Mouse (Mus musculus) liver, embryonic 12.5 days (tissue): ENCODE measurements around the gene Sptb. TPM values are rescaled to one million over a fixed set of nuclear protein-coding genes. Genes with fewer than 3 reads are reported as not detected.
A peak's percentile ranks its signal among the peaks of the same experiment; 100 is the strongest.

Experiments used
- ATAC-seq: fragments of 200-750 bp; cut with Nextera tagmentation; 2 replicates; pipeline ENCODE4 v1.8.0; 2017; ENCODE audit warnings: moderate number of reproducible peaks, mild to moderate bottlenecking, moderate library complexity
- H3K27ac ChIP-seq: fragments of 300-500 bp; sonication (generic); 2 replicates; pipeline ENCODE4 v1.5.1; 2016; ENCODE audit warnings: mild to moderate bottlenecking
- H3K27me3 ChIP-seq: fragments of 300-500 bp; sonication (generic); replicated peaks from 2 replicates; pipeline ENCODE4 v1.6.1; 2016; ENCODE audit warnings: mild to moderate bottlenecking, moderate library complexity
- H3K36me3 ChIP-seq: fragments of 300-500 bp; sonication (generic); 2 replicates; pipeline ENCODE4 v1.6.1; 2016; ENCODE audit warnings: mild to moderate bottlenecking, moderate library complexity
- H3K4me1 ChIP-seq: fragments of 300-500 bp; sonication (generic); 2 replicates; pipeline ENCODE4 v1.6.1; 2016
- H3K4me2 ChIP-seq: fragments of 300-500 bp; sonication (generic); 2 replicates; pipeline ENCODE4 v1.6.1; 2016; ENCODE audit warnings: mild to moderate bottlenecking, moderate library complexity
- H3K4me3 ChIP-seq: fragments of 300-500 bp; sonication (generic); 2 replicates; pipeline ENCODE4 v1.5.1; 2016; ENCODE audit warnings: mild to moderate bottlenecking, moderate library complexity
- H3K9ac ChIP-seq: fragments of 300-500 bp; sonication (generic); 2 replicates; pipeline ENCODE4 v1.6.1; 2016; ENCODE audit warnings: mild to moderate bottlenecking, moderate library complexity
- H3K9me3 ChIP-seq: fragments of 300-500 bp; sonication (generic); replicated peaks from 2 replicates; pipeline ENCODE4 v1.6.1; 2016; ENCODE audit warnings: mild to moderate bottlenecking, moderate library complexity
- WGBS: fragments of 180-500 bp; shearing (Covaris S2); methylation state at CpG from one replicate; pipeline ENCODE4 v1.1.7; 2016; ENCODE audit not compliant: insufficient replicate concordance; 5-methylcytosine and 5-hydroxymethylcytosine counted together
- polyA plus RNA-seq: library from polyadenylated mRNA; unstranded; fragments of >200 nt; fragmentation: Nextera tagmentation; extraction: Ambion mirVana; gene quantifications from 2 replicates; pipeline ENCODE4 v1.2.1, GENCODE M21; 2016

The Sptb gene
- polyA plus RNA-seq, 1 experiment from 2014 or later, result 83.5 TPM

DNA sequence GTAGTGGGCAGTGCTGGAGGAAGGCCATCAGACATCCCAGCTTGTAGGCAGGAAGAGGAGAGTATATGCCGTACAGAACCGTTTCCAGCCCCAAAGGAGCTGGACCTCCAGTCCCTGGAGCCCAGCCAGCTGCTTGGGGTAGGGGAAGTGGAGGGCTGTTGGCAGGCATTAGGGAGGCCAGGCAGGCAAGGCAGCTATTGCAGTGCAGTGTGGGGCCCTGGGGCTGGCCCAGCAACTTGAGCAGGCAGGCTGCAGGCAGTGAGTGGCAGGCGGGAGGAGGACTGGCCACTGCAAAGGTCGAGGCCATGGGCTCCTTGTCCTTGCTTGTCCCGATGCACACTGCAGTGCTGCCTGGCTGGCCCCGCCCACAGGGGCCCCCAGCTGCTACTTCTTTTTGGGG lies 127.5 kb downstream of the Sptb start:
- H3K27ac ChIP-seq, result no peak overlapping the region
- H3K9ac ChIP-seq, result no peak overlapping the region
- no peak overlapping the region for H3K4me3 ChIP-seq
- H3K27me3 ChIP-seq, result peaks cover 39% of the 10 kb centered on the region
- no peak overlapping the region for H3K4me2 ChIP-seq
- WGBS, result 33% methylated on average over 6 of the region's 6 CpGs
- peaks cover 7% of the 10 kb centered on the region for H3K36me3 ChIP-seq
- ATAC-seq, result no peak
- no peaks in the 10 kb centered on the region for H3K9me3 ChIP-seq
- peaks cover 16% of the 10 kb centered on the region; the same call in 1 of the 2 replicates for H3K4me1 ChIP-seq

DNA sequence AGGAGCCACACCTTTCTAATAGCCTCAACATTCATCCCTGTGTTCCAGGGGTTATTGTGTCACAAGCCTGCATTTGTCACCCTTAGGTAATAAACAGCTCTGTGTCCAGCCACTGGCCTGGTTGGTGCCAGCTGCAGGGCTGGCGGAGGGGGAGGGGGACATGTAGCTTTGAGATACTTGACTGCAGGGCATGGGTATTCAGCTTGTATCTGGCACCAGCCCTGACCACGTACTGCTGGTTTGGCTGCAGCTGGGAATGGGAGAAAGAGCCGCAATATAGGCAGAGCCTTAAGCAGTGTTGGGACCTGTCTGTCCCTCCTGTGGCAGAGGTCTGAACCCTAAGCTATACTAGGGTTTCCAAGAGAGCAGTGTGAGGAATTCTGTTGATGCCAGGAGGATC lies 128.2 kb downstream of the Sptb start:
- Histone ChIP-seq H3K9me3 (no peaks in the 10 kb centered on the region), H3K27ac (no peak overlapping the region), H3K4me1 (peaks cover 20% of the 10 kb centered on the region; the same call in 1 of the 2 replicates), H3K4me2 (no peak overlapping the region), H3K27me3 (peaks cover 36% of the 10 kb centered on the region), H3K36me3 (peaks cover 14% of the 10 kb centered on the region), H3K9ac (no peak overlapping the region), H3K4me3 (no peak overlapping the region)
- no peak for ATAC-seq
- WGBS, result 68% methylated on average over 3 of the region's 3 CpGs

DNA sequence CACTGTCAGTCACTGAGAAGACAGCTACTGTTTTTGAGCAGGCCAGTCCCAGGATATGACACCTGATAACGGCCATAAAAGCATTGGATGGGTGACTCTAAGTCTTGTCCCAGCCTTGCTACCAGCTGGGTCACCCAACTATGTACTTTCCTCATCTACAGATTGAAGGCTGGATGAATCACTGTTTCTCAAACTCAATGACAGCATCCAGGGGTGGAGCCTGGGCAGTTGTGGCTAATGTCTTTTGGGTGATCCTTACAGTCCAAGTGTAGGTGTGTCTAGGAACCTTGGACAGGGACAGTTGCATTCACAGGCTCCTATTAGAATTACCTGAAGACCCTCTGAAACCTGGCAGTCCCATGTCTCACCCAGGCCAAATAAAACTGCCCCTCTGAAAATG lies 130.5 kb downstream of the Sptb start:
- Histone ChIP-seq H3K4me1 (peaks cover 36% of the 10 kb centered on the region), H3K27me3 (peaks cover 44% of the 10 kb centered on the region), H3K27ac (no peak overlapping the region), H3K4me3 (no peak overlapping the region), H3K36me3 (peaks cover 33% of the 10 kb centered on the region), H3K9me3 (no peaks in the 10 kb centered on the region), H3K9ac (no peak overlapping the region), H3K4me2 (no peak overlapping the region)
- no peak for ATAC-seq
- 66% methylated on average over 1 of the region's 1 CpGs for WGBS

DNA sequence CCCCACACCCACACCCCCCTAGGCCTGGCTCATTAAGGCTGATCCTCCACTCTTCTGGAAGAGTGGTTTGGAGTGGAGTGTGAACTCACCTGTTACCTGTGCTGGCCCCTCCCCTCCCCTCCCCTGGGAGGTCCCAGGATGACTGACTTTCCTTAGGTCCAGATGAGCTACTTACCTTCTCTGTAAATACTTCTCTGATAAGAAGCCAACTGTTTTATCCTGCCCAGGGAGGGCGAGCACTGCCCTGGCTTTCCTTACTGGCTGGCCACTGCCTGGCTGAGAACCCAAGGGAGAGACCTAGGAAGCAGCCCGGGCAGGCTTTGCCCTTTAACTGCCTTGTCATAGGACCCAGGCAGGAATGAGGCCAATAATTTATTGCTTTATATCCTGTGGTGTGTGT lies 131.9 kb downstream of the Sptb start:
- Histone ChIP-seq H3K27me3 (peaks cover 46% of the 10 kb centered on the region), H3K4me1 (peaks cover 36% of the 10 kb centered on the region), H3K9ac (no peak overlapping the region), H3K4me3 (no peak overlapping the region), H3K27ac (no peak overlapping the region), H3K36me3 (peaks cover 35% of the 10 kb centered on the region), H3K4me2 (no peak overlapping the region), H3K9me3 (no peaks in the 10 kb centered on the region)
- no peak for ATAC-seq
- 66% methylated on average over 2 of the region's 2 CpGs for WGBS

DNA sequence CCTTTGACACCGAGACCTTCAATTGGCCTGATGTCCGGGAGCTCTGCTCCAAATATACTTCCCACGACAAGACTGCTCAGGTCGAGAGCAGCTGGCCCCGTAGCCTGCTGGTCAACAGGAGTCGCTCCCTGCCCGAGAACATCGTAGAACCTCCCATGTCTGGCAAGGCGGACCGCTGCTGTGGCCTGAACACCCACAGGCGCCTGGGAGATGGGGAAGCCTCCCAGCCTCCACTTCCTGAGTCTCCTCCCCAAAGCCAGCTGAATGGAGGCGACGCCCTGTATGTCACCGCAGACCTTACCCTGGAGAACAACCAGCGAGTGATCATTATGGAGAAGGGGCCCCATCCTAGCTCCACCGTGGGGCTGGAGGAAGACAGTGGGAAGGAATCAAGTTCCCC lies 132.5 kb downstream of the Sptb start:
- Histone ChIP-seq H3K9me3 (no peaks in the 10 kb centered on the region), H3K4me1 (peaks cover 33% of the 10 kb centered on the region), H3K9ac (no peak overlapping the region), H3K36me3 (peaks cover 35% of the 10 kb centered on the region), H3K4me3 (no peak overlapping the region), H3K27me3 (peaks cover 40% of the 10 kb centered on the region), H3K27ac (no peak overlapping the region), H3K4me2 (no peak overlapping the region)
- WGBS, result 67% methylated on average over 16 of the region's 16 CpGs
- no peak for ATAC-seq

DNA sequence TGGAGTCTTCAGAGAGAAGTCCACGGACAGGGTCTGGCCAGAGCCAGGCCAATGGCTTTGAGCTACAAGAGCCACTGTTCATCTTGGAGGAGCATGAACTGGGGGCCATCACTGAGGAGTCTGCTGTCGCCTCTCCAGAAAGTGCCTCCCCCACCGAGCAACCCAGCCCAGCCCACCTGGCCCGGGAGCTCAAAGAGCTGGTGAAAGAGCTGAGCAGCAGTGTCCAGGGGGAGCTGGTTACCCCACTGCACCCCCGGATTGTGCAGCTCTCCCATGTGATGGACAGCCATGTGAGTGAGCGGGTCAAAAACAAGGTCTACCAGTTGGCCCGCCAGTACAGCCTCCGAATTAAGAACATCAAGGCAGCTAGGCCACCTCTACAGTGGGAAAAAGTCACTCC lies 133.5 kb downstream of the Sptb start:
- peaks cover 35% of the 10 kb centered on the region for H3K36me3 ChIP-seq
- 82% methylated on average over 8 of the region's 8 CpGs for WGBS
- H3K27ac ChIP-seq, result no peak overlapping the region
- no peaks in the 10 kb centered on the region for H3K9me3 ChIP-seq
- peaks cover 31% of the 10 kb centered on the region for H3K27me3 ChIP-seq
- no peak overlapping the region for H3K9ac ChIP-seq
- H3K4me3 ChIP-seq, result no peak overlapping the region
- peaks cover 30% of the 10 kb centered on the region for H3K4me1 ChIP-seq
- no peak for ATAC-seq
- no peak overlapping the region for H3K4me2 ChIP-seq

DNA sequence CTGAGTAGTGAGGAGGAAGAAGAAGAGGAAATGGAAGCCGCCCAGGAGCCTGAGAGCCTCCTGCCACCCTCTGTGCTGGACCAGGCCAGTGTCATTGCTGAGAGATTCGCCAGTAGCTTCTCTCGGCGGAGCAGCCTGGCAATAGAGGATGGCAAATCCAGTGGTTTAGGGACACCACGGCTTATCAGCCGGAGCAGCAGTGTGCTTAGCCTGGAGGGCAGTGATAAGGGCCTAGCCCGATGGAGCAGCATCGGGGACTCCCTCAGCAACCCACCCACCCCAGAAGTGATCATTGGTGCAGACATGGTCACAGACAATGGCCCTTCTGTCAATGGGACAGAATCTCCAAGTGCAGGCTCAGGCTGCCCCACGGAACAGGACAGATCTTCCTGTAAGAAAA lies 134.3 kb downstream of the Sptb start:
- Histone ChIP-seq H3K9ac (no peak overlapping the region), H3K4me1 (peaks cover 30% of the 10 kb centered on the region), H3K4me3 (no peak overlapping the region), H3K27me3 (peaks cover 31% of the 10 kb centered on the region), H3K4me2 (peak overlapping the region; percentile 32), H3K27ac (no peak overlapping the region), H3K9me3 (no peaks in the 10 kb centered on the region), H3K36me3 (peaks cover 35% of the 10 kb centered on the region)
- ATAC-seq, result peak; percentile 91
- 20% methylated on average over 9 of the region's 9 CpGs for WGBS

DNA sequence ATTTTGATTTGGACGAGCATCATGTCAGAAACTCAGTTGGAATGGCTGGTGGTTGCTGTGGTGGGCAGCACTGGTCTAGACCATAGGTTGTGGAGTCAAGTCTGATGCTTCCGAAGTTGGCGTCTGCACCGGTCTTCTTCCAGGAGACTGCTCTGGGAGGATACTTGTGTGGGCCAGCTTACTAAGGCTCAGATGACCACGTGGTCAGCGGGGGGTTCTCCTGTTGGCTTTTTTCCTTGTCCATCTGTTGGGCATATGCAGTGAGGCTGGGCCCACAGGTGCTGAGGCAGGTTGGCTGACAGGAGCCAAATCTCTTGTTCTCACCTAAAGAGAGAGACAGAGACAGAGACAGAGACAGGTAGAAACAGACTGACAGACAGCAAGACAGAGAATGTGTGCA lies 135.5 kb downstream of the Sptb start:
- H3K4me3 ChIP-seq, result no peak overlapping the region
- peaks cover 29% of the 10 kb centered on the region for H3K27me3 ChIP-seq
- H3K9me3 ChIP-seq, result no peaks in the 10 kb centered on the region
- no peak overlapping the region for H3K4me2 ChIP-seq
- H3K27ac ChIP-seq, result no peak overlapping the region
- 72% methylated on average over 6 of the region's 6 CpGs for WGBS
- ATAC-seq, result no peak
- H3K36me3 ChIP-seq, result peaks cover 35% of the 10 kb centered on the region
- peaks cover 26% of the 10 kb centered on the region for H3K4me1 ChIP-seq
- H3K9ac ChIP-seq, result no peak overlapping the region

DNA sequence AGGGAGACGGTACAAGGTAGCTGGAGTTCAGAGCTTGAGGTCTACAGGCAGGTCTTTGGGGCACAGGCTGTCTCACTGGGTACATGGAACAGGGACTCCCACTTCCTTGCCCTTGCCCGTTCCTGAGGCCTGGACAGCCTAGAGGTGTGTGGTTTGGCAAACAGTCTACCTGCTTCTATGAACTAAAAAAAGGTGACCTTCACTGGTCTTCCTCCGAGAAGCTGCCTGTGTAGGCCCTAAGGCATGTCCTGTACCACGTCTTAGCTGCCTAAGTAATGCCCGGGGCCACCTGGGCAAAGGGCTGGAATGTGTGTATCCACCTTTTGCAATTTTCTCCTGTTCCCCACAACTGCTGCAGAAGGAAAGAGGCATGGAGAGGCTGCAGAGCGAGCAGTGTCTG lies 137.0 kb downstream of the Sptb start:
- peaks cover 33% of the 10 kb centered on the region for H3K36me3 ChIP-seq
- H3K27ac ChIP-seq, result no peak overlapping the region
- H3K4me3 ChIP-seq, result no peak overlapping the region
- no peaks in the 10 kb centered on the region for H3K9me3 ChIP-seq
- no peak overlapping the region for H3K4me2 ChIP-seq
- H3K9ac ChIP-seq, result no peak overlapping the region
- H3K27me3 ChIP-seq, result peaks cover 25% of the 10 kb centered on the region
- 74% methylated on average over 6 of the region's 6 CpGs for WGBS
- no peak for ATAC-seq
- H3K4me1 ChIP-seq, result peaks cover 25% of the 10 kb centered on the region

DNA sequence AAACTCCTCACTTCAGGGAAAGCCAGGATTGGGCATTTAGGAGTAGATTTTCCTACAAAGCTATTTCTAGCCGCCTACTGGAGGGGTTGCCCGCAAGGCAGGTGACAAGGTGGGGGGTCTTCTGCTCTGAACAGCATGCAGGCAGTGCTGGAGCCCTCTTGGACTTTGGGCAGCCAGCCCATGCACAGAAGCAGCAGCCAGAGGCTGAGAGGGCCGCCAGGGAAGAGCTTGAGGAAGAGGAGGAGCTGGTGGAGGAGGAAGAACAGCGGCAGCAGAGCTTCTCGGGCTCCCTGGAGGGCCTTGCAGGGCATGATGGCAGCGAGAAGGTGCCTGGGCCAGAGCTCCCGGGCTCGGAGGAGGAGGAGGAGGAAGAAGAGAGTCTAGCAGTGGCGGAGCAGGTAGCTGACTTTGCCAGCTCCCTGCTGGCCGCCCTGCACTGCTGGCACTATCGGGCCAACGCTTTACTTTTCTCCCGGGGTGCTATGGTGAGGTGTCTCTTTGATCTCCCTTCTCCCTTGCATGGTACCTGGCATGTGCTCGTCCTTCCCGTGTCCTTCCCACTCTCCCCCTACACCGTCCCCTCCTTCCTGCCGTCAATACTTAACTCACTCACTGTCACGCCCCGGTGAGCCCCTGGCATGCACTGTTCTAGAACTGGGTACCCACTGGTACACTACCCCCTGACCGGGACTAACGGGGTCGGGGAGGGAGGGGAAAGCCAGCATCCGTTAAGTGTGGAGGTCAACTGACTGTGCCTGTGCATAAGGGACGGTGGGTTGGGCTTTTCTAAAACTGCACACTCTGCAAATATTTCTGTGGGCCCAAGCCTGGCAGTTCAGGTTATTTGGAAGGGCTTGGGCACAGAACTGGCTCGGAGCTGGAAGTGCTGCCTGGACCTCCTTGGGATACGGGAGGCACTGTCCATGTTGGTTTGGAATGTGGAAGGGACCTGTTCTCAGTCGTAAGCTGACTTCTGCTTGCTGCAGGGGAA lies 137.8 kb downstream of the Sptb start:
- H3K4me3 ChIP-seq, result no peak overlapping the region
- H3K4me2 ChIP-seq, result no peak overlapping the region
- no peak for ATAC-seq
- H3K9ac ChIP-seq, result no peak overlapping the region
- no peaks in the 10 kb centered on the region for H3K9me3 ChIP-seq
- peaks cover 27% of the 10 kb centered on the region for H3K36me3 ChIP-seq
- no peak overlapping the region for H3K27ac ChIP-seq
- peaks cover 20% of the 10 kb centered on the region for H3K27me3 ChIP-seq
- H3K4me1 ChIP-seq, result peaks cover 16% of the 10 kb centered on the region
- 75% methylated on average over 27 of the region's 27 CpGs for WGBS

DNA sequence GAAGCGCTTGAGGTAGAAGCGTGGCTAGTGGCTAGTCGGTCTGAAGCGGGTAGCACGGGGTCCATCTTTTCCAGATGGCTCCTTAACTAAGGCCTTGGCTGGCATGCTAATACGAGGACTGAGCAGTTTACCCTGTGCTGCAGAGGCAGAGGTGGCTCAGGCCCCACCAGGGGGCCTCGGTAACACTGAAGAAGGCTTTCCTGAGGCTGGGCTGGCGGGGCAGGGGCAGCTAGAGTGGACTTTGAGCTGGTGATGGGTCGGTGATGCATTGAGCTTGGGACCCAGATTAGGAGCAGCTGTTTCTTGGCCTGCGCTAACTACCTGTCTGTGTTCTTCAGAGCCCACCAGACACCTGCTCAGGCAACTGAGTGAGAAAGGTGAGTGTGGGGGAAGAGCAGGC lies 139.1 kb downstream of the Sptb start:
- no peak for ATAC-seq
- Histone ChIP-seq H3K4me3 (no peak overlapping the region), H3K27me3 (peaks cover 14% of the 10 kb centered on the region), H3K36me3 (peaks cover 27% of the 10 kb centered on the region; the same call in 1 of the 2 replicates), H3K27ac (no peak overlapping the region), H3K4me2 (no peak overlapping the region), H3K9me3 (no peaks in the 10 kb centered on the region), H3K9ac (no peak overlapping the region), H3K4me1 (peaks cover 10% of the 10 kb centered on the region)
- 74% methylated on average over 10 of the region's 10 CpGs for WGBS

DNA sequence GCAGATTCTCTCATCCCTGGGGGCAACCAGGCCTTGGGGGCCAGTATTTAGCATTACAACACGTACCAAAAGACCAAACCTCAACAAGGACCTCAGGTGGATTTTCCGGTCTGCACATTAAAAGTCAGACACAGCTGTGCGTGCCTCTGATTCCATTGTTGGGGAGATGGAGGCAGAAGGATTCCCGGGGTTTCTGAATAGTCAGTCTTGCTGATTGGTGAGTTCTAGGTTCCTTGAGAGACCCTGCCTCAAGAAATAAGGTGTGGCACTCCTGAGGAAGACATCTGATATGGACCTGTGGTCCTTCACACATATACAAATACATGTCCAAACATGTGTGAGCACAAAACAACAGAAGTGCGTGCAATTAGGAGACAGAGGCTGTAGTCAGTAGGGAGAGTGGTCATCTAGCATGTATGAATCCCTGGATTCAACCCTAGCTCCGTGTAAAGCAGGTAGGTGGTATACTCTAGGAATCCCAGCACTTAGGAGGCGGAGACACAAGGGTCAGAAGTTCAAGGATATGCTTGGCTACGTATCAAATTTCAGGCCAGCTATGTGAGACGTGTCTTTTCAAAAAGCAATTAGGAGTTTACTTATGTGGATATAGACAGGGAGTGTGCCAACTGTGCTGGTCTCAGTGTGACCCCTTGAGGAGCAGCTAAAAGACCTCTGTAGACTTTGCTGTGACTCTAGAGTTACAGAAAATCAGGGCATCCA lies 140.0 kb downstream of the Sptb start:
- H3K9me3 ChIP-seq, result no peaks in the 10 kb centered on the region
- ATAC-seq, result no peak
- no peak overlapping the region for H3K4me2 ChIP-seq
- WGBS, result 66% methylated on average over 9 of the region's 9 CpGs
- no peak overlapping the region for H3K9ac ChIP-seq
- peaks cover under 1% of the 10 kb centered on the region for H3K4me1 ChIP-seq
- H3K27ac ChIP-seq, result no peak overlapping the region
- peaks cover 29% of the 10 kb centered on the region; the same call in 1 of the 2 replicates for H3K36me3 ChIP-seq
- H3K4me3 ChIP-seq, result no peak overlapping the region
- peaks cover 14% of the 10 kb centered on the region for H3K27me3 ChIP-seq
